Mouse (Mus musculus) telencephalon, adult 2 months (tissue): Measurements from ENCODE around the gene Hoxd3.

ENCODE experiments used
- DNase-seq: peaks from one replicate; pipeline ENCODE4 v3.0.0-alpha.2; 2011; ENCODE audit warnings: low read depth, low spot score

Gene Hoxd3

DNA sequence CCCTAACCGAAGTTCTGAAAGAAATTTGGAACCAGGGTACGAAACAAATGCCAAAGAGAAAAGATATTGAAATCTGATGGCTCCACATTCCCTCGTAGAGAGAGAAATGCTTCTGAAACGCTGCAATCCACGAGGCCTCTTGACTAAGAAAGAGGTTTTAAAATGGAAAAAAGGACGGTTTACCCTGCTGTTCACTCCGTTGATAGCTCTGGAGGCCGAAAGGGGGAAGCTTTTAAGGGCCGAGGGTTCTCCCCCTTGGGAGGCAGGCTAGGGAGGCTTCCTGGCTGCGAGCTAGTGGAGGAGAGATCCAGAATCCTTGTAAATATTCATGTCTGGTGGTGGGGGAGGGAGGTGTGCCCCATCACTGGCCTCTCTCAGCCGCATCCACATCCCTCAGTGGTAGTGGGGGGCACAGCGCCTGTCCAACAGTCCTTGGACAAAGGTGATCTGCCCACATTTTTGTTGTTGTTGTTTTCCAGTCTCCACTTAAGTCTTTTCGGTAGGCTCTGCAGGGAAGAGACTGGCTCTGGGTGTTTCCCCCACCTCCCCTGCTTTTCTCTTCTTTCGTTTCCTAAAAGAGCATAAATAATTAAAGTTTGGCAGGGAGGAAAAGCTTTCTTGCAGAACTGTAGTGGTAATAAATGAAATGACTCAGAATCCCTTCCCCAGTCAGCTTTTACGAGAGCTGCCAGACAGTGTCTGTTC is 32.7 kb upstream of the Hoxd3 start, which contains the start of gene Hoxd11:
Gene Hoxd11 (plus strand): TSS at position 667 of the 705 bp plus-strand sequence.
- no peak for DNase-seq

DNA sequence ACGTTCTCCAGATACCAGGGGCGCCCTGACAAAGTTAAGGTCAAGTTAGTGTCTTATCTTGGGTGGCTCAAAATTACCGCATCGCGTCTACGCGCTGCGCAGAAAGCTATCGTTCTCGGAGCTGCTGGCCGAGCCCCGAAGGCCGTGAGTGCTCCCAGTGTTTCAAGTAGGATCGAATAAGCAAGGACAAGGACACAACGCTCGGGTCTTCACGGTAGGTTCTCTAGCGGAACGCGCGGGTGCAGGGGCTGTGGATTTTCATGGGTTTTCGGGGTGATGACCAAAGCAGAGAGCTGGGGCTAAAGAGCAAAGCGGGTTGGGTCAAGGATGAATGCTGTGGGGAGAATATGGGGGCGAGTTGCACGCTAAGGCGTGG is 32.1 kb upstream of the Hoxd3 start:
- no peak for DNase-seq

DNA sequence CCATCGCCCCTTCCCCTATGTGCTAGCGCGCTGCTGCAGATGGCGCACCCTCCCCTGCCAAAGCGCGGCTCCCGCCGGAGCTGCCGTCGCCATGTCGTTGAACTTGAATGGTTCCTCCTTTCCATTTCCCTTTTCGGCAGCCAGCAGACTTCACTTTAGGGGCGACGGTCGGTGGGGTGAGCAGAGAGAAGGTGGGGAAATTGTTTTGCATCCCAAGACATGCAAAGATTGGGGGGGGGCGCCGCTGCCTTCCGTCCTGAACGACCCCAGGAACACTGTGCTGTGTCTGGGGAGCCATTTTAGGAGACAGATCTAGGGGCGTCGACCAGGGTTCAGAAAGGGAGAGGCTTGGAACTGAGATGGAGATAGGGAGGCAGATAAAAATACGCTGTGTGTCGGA is 31.7 kb upstream of the Hoxd3 start:
- DNase-seq: no peak

GRCm38 (mm10) chr2:74680561-74681398 is 30.9 kb upstream of the Hoxd3 start:
- DNase-seq: no peak

DNA sequence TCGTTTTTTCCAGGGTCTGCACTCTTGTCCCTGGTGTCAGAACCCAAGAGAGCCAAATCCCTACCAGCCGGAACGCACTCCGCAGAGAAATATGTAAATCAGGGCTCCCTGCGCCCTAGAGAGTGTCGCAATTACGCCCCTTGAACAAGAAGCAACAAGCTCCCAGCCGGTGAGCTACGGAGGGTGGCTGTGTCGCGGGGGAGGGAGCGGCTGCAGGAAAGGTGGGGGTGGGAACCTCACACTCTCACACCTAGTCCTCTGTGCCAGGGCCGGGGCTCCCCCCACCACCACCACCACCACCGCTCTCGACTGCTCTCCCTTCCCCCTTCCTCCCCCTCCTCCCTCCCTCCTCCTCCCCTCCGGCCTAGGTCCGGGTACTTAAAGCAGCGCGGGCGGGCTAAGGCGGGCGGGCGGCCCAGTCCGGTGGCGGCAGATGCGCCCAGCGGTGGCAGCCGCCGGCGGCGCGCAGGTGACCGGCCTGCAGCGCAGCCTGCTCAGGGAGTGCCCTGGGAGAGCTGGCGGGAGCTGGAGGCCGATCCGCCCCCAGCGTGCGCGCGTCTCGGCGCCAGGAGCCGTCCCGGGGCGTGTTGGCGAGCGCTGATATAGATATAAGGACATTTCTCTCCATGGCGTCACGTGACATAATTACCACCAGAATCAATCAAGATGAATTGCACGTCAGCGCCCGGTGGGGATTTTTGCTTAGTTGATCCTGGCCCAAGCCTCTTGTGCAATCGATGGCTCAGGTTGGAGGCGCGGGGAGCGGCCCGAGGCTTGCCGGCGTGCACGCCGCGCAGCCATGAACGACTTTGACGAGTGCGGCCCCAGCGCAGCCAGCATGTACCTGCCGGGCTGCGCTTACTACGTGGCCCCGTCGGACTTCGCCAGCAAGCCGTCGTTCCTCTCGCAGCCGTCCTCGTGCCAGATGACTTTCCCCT is 29.9 kb upstream of the Hoxd3 start:
- DNase-seq: no peak

- DNase-seq: no peak
Measured at GRCm38 (mm10) chr2:74682796-74683195, 28.9 kb upstream of the Hoxd3 start.

GRCm38 (mm10) chr2:74683471-74683951 is 28.2 kb upstream of the Hoxd3 start:
- no peak for DNase-seq

DNA sequence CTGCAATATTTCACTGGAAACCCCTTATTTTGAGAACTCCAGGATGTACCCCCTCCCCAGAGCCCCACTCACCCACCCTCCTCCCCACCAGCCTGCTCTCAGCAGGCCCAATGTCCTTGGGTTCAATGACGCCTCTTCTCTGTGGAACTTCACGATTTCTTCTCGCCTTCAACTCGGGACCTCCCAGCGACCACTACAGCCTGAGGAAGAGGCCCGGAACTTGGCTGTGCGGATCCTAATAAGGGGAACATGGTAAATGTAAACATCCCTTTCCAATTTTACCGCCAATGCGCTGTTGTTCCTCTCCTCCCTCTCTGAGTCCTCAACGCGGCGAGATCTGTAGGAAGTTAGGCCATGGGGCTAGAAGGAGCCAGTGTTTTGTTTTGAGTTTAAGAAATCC is 27.6 kb upstream of the Hoxd3 start:
- no peak for DNase-seq

- DNase-seq: no peak
Measured at GRCm38 (mm10) chr2:74685059-74685603, 26.6 kb upstream of the Hoxd3 start.

- DNase-seq: peak; percentile 31
Measured at GRCm38 (mm10) chr2:74686301-74686987, 25.3 kb upstream of the Hoxd3 start.

DNA sequence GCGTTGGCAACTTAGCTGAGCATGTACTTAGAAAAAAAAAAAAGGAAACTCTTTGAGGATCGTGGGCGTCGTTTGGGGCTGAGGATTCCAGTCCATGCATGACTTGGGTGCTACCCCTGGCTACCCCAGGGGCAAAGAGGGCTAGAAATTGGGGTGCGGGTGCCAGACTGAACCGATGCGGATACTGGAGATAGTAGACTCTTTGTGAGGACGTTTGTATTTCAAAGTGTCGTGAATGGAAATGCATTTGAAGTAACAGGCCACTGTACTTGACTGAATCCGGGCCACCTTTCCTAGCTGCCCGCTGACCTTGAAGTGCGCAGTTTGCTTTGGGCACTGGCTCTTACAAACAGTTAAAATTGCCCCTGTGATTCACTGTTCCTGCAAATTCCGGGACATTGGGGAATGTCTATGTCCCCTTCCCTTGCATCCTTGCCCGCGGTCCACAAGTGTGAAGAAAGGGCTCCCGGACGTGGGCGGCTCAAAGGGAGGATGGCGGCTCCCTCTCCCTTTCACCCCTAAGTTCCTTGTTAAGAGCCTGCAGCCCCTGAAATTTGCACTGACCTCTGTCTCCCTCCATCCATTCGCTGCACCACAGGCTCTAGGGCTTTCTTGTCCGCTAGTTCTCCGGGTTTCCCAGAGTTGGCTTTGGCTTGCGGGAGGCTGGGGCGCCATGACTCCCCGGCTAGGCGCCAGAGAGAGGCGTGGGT is 24.6 kb upstream of the Hoxd3 start:
- no peak for DNase-seq

- DNase-seq: no peak
Measured at GRCm38 (mm10) chr2:74687698-74688555, 23.8 kb upstream of the Hoxd3 start.

DNA sequence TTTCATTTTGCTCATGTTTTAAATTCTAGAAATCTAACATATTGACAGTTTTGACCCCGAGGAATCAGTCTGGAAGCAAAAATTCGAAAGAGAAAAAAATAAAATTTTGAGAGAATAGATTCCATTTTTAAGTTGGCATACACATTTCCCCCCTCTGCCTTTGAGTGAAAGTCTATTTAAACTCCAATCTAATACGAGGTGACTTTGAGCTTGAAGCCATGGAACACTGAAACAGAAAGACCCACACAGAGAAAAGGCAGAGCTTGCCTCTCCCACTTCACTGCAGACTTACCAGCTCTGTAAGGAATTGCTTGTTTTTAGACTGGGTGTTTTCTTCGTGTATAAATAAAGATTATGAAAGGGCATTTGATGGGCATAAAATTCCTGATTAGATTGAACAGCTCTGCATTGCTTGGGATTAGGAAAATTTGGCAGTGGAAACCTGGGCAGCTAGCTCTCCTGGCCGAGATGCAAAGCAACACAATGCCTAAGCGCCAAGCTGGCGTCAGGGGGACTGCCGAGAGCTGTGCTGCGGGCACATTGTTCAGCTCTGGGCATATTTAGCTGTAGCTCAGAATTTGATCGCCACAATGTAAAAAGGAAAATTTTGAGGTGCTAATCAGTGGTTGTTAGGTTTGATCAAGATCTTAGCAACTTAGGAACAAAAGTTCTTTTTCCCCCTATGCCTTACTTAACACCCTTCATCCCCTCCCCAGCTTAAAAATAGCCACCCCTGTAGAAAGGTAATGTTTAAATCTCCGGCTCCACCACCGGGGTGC is 22.7 kb upstream of the Hoxd3 start:
- DNase-seq: no peak

DNA sequence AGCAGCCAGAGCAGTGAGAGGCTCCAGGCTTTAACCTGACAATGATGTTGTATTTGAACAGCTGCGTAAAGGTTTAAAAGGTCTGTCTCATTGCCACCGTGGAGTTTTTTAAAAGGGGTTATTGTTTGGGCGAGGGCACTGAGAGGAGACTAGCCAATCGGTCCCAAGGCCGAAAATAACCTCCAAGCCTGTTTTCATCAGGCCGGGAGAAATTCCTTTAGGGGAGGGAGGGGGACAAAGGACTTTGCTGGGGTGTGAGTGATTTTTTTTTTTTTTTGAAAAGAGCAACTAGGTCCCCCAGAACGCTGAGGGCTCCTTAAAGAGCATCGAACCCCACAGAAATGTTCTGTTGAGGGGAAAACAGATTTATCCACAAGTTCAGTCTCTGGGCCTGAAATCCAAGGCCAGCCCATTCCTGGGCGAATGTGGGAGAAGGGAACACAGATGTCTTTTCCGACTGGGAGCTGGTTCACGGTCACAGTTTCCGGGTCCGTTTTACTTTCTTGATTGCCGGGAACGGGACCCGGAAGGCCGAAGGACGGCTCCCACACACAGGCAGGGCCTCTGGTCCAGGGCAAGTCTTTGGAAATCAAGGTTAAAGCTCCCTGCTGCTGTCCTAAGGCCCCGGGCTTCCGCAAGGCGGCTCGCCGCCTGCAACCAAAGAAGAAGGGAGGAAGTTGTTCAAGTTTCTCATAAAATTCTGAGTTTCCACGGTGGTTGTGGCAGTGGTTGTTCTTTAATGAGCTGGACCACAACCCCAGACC is 22.0 kb upstream of the Hoxd3 start:
- DNase-seq: no peak

DNA sequence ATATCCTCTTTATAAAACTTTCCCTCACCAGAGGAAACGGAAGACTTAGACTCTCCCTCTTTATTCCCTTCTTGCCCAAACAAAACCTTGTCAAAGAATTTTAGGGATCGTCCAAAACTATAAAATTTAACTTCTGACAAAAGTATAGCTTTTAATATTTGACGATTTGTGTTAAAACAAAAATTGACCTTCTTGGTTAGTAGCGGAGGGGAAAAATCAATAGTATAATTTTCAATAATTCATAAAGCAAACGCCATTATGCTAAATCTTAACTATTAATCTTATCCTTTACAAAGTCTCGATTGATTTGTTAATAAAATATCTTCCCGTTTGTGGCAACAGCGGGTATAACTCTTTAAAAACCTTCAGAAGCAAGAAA is 21.4 kb upstream of the Hoxd3 start:
- no peak for DNase-seq

DNA sequence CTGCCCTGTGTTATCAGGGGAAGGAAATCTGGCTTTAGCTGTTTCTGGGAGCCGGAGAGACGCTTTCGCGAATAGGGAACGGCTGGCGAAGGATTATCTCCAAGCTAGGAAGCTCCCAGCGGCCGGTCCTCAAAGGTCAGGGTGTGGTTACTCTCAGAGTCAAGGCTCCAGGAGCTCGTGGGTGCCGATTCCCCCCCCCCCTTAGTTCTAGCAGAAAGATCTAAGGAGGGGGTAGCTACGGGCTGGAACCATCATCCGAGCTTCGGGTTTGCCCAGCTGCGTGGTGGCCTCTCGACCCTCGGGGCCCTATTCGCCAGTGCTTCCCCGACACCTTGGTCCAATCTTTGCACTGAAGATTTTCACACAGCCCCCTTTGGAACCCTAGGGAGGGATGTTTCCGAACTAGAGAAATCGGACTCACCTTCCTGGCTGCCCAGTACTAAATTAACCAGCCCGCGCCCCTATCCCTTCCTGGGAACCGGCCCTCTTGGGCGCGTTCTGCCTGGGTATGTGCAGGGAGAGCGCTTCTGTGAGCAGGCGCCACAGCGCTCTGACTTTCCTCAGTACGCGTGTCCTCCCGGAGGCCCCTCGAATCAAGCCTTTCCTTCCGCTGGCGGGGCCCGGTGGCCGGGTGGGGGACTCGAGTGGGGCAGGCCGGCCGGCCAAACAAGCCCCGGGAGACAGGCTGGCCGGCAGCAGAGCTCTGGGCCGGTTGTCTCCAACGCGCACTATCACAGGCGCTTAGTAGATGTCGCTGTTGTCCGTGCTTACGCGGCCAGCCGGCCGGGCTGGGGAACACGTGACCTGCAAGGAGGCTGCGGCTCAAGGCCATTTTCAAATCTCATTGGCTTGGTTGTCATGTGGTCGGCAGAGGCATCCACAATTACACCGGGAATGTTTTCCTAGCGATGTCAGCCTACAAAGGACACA is 20.4 kb upstream of the Hoxd3 start, which contains the start of gene Hoxd10:
Gene Hoxd10 (plus strand): TSS at position 903 of the 930 bp plus-strand sequence.
- no peak for DNase-seq
